Mouse (Mus musculus) lung, postnatal 25 days (tissue): ENCODE measurements around the gene Ttc30a1.

ENCODE experiments used
- DNase-seq: peaks from one replicate; pipeline ENCODE4 v3.0.0; 2022; ENCODE audit warnings: low spot score

The Ttc30a1 gene

GRCm38 (mm10) chr2:75929786-75930444 lies 51.9 kb downstream of the Ttc30a1 start:
- peak; percentile 12 for DNase-seq

DNA sequence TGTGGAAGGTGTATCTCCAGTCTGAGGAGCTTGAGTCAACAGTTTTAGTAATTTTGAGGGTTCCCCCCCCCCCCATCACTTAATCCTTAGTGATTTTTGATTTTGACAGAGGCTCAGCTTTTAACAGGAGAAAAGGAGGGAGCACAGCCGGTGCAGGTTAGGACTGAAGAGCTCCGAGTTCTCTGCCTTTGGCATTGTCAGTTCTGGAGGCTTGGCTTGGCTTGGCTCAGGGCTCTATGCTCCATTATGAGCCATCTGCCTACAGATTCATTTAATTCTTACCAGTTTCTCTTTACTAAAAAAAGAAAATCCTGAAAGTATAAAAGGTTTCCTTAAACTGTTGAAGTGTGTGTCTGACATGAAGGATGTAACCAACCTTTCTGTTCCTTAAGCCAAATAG lies 52.6 kb downstream of the Ttc30a1 start:
- no peak for DNase-seq
